Mouse (Mus musculus) cerebellum, postnatal 4 days (tissue): ENCODE measurements around the gene Nsun4.

Experiments
- DNase-seq, 2 experiments: peaks; one replicate each; pipeline ENCODE4 v3.0.0; 2022; ENCODE audit warnings: low spot score in 2 of 2, mixed read lengths in 1 of 2

Nsun4 gene

GRCm38 (mm10) chr4:116053399-116053961 lies at the start of gene Nsun4:
TSS of gene Nsun4 (minus strand) at chr4:116053876.
- peak; percentile 65 to 78 for DNase-seq

GRCm38 (mm10) chr4:116100959-116101358 lies 47.3 kb upstream of the Nsun4 start:
- no peak for DNase-seq

- DNase-seq, result no peak
Measured at GRCm38 (mm10) chr4:116097211-116097610, 43.5 kb upstream of the Nsun4 start.

- DNase-seq, result no peak
Measured at GRCm38 (mm10) chr4:116096291-116096690, 42.6 kb upstream of the Nsun4 start.

GRCm38 (mm10) chr4:116088510-116089249 lies 35.0 kb upstream of the Nsun4 start:
- peak in 1 of 2 experiments; percentile 32 for DNase-seq

- no peak for DNase-seq
Measured at GRCm38 (mm10) chr4:116077240-116078095, 23.8 kb upstream of the Nsun4 start.

- DNase-seq, result peak in 1 of 2 experiments; percentile 43
Measured at GRCm38 (mm10) chr4:116076369-116077231, 22.9 kb upstream of the Nsun4 start.

GRCm38 (mm10) chr4:116075631-116076368 lies 22.1 kb upstream of the Nsun4 start:
- DNase-seq, result peak; percentile 45 to 78

GRCm38 (mm10) chr4:116074861-116075620 lies 21.4 kb upstream of the Nsun4 start, which contains the start of the genes Uqcrh and Lrrc41:
TSS of gene Uqcrh (minus strand) at chr4:116075071.
TSS of gene Lrrc41 (plus strand) at chr4:116075269.
- peak; percentile 91 to 95 for DNase-seq

GRCm38 (mm10) chr4:116074145-116074675 lies 20.5 kb upstream of the Nsun4 start:
- DNase-seq, result no peak

GRCm38 (mm10) chr4:116073146-116073545 lies 19.5 kb upstream of the Nsun4 start:
- DNase-seq, result no peak

GRCm38 (mm10) chr4:116070116-116070515 lies 16.4 kb upstream of the Nsun4 start:
- no peak for DNase-seq

- no peak for DNase-seq
Measured at GRCm38 (mm10) chr4:116063855-116064254, 10.2 kb upstream of the Nsun4 start.

GRCm38 (mm10) chr4:116059012-116059726 lies 5.5 kb upstream of the Nsun4 start:
- DNase-seq, result no peak

GRCm38 (mm10) chr4:116057559-116057958 lies 3.9 kb upstream of the Nsun4 start:
- DNase-seq, result no peak

- peak in 1 of 2 experiments; percentile 41 for DNase-seq
Measured at GRCm38 (mm10) chr4:116052526-116053293, 966 bp downstream of the Nsun4 start.

GRCm38 (mm10) chr4:116049211-116049610 lies 4.5 kb downstream of the Nsun4 start:
- DNase-seq, result no peak
